Mouse (Mus musculus): ENCODE results near the gene Atf7.

DNA sequence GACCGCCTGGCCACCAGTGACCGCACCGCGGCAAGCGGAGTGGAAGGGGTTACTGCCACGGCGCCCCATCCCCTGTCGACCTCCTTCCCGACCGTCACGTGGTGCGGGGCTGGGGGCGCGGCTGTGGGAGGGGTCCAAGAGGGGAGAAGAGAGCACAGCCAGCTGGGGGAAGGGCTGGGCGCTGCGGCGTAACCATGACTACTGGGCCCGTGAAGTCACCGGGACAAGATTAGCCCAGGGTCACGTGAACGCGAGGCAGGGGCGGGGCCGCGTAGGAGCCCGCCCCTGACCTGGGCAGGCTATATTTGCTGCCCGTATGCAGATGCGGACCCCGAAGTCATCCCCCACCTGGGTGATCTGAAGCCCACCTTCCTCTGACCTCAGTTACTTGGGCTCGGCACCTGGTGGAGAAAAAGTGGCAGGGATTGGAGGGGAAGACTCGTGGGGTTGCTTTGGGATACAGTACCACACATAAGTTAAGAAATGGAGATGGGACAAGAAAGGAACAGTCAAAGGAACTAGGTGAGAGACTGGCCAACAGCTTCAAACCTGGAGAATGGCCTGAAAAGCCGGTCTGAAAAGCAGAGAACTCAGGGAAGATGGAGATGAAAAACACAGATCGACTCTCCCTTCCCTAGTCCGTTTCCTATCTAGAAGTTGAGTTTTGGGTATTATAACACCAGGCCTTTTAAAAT is 114.5 kb downstream of the Atf7 start:
- TF ChIP-seq POLR2A (IDR thresholded peaks at IDR 0.05; ENCODE audit: extremely low read depth, insufficient read depth, low read length) (0 out of 2 replicates have a peak, but pooled peaks have one; percentile 11), CTCF (IDR thresholded peaks at IDR 0.05; ENCODE audit: extremely low read depth, insufficient read depth, low read length) (no peak)

Data from cortical plate, adult 2 months (tissue).